Mouse (Mus musculus): ENCODE results near the gene Nol12.
A peak's percentile ranks its signal among the peaks of the same experiment; 100 is the strongest.

The Nol12 gene

DNA sequence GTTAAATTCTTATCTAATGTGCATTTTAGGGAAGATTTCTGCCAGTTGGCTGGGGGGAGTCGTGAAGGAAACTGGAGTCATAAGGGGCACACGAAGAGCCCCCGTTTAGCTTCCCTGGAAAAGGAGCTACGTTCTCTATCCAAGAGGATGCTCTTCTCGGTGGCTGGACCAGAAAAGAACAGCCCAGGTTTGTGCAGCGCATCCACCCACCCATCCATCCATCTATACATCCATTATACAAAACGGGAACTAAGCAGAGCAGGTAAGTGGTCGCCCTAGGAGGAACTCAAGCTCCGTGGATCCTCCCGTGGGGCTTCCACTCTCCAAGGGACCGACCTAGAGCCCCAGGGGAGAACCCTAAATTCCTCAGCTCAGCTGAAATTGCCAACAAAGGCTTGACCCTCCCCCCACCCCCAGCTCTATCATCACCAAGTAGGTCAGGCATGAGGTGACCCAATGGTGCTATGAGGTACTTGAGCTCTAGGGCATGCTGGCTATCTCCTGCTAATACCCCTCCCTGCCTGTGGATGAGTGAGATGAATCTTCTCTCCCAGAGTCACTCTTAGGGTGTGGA lies 13.5 kb downstream of the Nol12 start:
- DNase-seq (ENCODE audit: low read depth, low spot score) = no peak

DNA sequence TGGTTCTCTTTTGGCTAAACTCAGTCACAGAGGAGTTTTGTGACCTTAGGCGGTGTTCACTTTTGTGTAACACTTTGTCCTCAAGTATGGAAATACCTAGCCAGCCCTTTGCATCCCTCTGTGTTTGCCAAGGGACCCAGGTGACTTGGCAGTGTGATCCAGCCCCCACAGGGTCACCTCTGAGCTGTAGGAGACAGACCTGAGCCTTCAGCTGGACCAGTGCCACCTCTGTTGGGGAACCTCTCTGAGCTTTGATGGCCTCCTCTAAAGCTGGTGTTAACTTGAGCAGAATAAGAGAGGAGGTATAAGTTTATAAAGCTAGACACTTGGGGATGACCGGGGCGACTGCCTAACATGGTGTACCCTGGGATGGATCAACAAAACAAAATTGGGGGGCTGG lies 14.2 kb downstream of the Nol12 start:
- DNase-seq (ENCODE audit: low read depth, low spot score) = no peak

DNA sequence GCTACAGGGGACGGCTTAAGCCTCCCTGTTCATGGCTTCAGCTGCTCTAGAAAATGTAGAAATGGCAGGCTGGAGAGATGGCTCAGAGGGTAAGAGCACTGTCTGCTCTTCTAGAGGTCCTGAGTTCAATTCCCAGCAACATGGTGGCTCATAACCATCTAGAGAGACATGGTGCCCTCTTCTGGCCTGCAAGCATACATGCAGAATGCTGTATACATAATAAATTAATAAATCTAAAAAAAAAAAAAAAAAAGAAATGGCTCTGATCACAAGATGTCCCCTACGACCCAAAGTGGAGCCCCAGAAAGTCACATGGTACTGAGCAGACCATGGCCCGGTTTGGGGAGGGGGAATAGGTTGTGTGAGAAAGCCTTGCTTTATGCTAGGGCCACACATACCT lies 20.9 kb downstream of the Nol12 start:
- DNase-seq (ENCODE audit: low read depth, low spot score) = no peak

DNA sequence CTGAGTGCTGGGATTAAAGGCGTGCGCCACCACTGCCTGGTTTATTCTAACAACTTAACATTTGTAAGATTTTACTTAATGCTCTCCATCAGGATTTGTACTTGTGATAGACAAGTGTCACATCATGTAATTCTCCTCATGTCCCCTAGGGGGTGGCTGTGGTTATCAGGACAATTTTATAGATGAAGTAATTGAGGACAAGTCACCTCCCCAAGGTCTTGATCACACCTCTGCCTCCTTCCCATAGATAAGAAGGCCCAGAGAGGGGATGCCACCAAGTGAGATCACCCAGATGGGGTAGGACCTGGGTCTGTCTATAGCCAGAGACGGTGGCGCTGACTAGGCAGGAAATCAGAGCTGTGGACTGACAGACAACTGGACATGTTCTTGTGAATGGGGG lies 21.6 kb downstream of the Nol12 start:
- DNase-seq (ENCODE audit: low read depth, low spot score) = peak; percentile 39

DNA sequence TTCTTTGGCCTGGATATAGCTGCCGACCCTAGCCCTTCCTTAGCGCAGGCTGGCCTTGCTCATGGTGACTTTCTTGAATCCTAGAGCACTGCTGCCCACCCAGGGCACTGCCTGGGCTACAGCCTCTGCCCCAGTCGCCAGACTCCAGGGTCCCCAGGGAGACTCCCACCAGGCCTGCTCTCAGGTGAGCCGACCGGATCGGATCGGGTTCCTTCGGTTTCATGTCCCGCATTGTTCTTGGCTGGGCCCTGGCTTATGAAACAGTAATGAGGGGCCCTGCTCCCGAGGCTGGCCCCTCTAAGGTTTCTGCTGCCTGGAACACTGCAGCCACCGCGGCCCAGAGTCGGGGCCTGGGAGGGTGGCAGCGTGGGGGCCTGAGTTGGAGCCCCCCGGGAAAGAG lies 22.3 kb downstream of the Nol12 start:
- DNase-seq (ENCODE audit: low read depth, low spot score) = no peak

DNA sequence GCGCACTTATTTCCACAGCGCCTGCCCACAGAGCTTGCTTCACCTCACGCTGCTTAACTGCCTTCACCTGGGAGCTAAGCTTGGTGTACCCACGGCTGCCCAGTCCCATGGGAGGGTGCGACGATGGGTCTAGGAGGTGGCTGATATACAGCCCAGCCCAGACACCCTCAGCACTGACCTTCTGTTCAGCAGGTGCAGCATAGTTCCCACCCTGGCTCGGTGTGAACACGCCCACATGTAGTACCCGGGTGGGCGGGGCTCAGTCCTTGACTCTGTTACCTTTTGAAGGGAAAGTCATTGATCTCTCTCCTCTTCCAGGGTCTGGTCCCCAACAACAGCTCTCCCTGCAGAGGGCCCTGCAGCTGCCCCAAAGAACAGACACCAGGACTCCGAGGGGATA lies 24.8 kb downstream of the Nol12 start:
- no peak for DNase-seq (ENCODE audit: low read depth, low spot score)

DNA sequence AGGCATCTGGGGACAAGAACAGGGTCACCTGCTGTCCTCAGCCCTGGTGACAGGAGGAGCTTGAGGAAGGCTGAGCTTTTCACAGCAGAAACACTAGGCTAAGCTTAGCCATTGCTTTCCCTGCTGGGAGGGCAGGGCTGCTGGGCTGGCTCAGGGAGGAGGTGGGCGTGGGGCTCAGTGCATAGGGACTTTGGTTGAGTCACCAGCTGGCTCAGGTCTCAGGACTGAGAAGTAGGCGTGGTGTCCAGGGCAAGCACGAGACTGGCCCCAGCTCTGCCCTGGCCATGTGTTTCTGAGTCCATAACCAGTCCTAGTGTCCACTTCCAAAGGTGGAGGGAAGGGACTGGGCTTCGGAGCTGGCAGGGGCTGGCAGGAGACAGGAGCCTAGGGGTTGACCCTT lies 25.4 kb downstream of the Nol12 start:
- DNase-seq (ENCODE audit: low read depth, low spot score) = peak; percentile 94

DNA sequence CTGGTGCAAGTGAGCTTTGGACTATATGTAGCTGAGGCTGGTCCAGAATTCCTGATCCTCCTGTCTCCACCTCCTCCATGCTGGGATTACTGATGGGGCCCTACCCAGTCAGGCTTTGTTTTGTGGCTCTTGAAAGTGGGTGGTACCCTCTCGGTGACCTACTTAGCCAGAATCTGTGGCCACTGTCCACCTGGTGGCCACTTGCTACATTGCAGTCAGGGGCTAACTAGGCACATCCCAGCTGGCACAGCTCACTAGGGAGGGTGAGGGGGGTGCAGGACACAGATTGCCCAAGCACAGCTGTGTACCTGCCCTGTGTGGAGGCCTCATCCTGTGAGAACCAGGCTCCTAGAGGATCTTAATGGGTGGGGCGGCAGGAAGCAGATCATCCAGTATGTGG lies 28.2 kb downstream of the Nol12 start:
- peak; percentile 87 for DNase-seq (ENCODE audit: low read depth, low spot score)

DNA sequence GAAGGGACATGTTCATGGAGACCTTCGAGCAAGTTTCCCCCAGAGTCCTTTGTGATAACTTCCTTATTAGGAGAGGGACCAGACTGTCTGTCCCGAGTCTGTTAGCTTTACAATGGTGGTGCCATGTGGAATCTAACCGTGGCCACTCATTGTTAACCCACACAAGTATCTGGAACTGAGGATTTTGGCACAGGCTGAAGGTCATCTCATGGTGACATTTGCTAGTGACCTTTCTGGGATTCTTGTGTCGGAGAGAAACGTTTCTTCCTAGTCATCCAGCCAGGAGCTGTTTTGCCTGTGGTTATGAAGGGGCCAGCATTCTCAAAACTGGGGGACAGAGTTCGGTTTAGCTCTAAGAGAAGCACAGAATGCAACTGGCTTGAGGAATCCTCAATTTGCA lies 36.9 kb downstream of the Nol12 start:
- no peak for DNase-seq (ENCODE audit: low read depth, low spot score)

DNA sequence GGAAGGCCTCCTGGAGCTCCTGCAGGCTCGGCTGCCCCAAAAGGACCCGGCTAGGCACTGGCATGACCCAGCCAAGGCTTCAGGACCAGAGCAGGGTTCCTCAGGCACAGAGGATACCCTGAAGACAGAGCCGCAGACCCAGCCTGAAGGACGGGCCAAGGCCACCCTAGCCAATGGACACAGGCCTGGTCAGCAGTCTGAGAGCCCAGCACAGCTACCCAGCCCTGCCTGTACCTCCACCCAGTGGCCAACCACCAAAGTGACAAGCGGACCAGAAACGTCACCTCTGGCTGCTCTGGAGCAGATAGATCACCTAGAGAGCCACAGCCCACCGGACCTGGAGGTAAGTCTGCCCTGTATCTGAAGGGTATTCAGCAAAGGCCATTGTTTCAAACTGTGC lies 39.2 kb downstream of the Nol12 start:
- DNase-seq (ENCODE audit: low read depth, low spot score) = no peak

DNA sequence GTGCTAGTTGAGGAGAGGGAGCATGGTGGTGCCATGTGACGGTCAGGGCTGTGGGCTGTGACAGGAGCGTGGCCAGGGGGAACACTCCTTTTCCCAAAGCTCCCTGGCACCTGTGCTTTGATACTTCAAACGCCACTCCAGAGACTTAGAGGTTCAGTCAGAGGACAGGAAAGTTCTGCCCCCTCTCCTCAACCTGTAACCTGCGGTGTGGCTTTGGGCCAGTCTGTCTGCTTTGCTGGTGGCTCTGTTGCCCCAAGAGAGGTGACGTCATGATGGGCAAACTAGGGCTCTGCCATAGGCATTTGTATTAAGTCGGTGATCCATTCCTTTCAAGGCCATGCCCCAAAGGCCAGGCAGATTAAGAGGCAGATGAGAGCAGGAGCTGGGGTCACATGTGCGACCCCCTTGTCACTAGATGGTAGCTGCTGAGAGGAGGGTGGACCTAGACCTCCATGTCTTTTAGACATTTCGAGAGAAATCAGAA lies 43.0 kb downstream of the Nol12 start:
- DNase-seq (ENCODE audit: low read depth, low spot score) = no peak

DNA sequence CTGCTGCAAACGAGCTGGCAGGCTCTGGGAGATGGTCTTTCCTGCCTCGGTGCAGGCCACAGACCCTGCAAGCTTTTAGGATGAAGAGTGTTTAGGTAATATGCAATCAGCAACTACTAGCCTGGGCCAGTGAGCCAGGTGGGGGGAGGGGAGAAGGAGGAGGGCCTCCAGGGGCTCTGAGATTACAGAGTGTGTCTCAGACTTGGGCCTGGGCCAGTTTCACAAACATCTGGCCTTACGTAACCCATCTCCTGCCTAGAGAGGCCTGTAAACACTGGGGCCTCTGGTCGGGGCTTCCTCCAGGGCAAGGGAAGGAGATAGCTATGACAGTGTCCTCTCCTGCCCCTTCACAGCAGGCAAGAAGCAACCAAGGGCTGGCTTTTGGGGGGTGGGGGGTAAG lies 44.1 kb downstream of the Nol12 start:
- peak; percentile 96 for DNase-seq (ENCODE audit: low read depth, low spot score)

DNA sequence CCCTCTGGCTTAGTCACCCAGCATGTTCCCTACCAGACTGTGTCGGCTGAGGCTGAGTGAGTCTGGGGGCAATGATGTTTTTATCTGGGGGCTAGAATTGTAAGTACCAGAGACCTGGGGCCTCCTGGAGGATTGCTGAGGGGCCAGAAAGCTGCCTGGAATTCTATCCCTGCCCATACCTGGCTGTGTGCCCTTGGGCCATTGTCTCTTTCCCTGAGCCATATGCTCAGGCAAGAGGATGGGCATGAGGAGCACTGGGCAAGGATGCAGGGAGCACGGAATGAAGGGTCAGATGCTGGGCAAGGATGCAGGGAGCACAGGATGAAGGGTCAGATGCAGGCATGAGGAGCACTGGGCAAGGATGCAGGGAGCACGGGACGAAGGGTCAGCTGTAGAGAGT lies 45.4 kb downstream of the Nol12 start:
- DNase-seq (ENCODE audit: low read depth, low spot score) = no peak

DNA sequence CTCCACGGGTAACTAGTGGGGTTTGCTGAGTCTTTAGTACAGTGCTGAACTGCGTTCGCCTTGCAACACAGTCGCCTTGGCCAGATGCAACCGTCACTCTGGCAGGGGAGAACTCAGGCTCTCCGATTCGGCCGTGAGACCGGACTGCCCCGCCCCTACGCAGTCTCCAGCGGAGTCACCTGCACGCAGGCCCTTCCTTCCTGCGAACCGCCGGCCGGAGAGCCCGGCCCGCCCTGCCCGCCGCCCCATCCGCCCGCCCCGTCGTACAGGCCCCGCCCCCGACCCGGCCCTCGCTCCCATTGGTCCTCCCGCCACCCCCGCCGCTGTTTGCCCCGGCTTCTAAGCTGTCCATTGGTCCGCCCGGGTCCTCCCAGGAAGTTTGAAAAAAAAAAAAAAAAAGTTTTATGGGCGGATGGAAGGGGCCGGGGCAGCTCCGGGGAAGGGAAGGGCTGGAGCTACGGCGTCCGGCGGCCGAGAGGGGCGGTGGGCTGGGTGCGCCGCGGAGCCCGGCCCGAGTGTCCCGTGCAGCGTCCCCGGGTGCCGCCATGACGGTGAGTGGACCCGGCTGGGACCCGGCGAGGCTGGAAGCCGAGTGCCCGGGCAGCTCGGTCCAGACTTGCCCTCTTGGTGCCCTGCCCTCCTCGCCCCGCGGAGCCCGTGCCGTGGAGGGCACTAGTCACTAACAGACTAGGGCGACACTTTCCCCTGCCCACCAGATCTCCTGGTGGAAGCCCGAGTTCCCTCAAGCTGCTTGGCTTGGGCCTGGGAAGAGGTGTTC lies 48.1 kb downstream of the Nol12 start:
- DNase-seq (ENCODE audit: low read depth, low spot score) = peak; percentile 87

DNA sequence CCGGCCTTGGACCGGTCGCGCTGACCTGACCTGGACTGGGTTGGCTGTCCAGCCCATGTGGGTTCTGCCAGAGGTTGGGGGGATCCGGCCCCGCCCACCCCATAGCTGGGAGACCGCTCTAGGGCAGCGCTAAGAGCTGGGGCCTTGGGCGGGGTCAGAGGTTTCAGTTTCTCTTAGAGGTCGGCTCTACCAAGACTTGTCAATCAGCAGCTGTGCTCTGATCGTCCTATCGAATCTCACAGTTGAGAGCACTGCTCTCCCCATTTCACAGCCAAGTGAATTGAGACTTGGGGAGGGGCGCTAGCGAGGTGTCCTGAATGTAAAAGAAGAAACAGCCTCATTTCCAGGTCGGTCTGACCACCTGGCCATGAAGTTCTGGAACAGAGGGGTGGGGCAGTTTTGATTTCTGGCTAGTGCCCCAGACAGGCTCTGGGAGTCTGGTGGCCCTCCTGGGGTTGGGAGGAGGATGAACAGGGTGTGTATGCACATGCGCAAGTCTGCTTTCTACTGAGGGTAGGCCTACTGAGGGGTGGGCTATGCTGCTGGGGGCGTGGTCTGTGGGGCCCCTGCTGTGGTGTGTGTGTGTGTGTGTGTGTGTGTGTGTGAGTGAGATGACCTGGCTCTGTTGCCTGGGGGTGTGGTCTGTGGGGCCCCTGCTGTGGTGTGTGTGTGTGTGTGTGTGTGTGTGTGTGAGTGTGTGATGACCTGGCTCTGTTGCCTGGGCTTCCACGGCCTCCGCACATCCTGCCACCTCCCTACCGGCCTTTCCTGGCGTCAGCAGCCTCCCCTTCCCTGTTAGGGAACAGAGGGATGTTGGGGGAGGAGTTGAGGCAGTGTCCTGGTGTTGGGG lies 48.9 kb downstream of the Nol12 start:
- DNase-seq (ENCODE audit: low read depth, low spot score) = peak; percentile 89

DNA sequence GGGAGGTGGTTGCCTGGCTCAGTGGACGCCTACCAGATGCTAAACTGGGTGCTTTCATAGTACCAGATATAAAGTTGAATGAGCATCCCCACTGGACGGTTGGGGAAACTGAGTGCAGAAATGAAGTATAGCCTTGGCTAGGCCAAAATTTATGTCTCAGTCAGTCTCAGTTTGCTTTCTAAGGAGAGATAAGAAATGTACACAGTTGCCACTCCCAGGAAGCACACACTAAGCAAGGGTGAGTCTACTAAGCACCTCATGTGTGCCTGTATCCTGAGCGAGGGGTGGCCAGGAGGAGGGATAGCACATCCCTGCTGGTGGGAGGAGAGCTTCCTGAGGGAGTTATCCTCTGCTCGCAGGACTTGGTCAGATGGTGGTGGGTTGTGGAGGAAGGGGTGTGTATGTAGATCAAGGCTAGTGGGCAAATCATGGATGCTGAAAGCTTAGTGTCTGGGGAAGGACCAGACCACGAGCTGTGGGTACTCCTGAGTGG lies 49.6 kb downstream of the Nol12 start:
- no peak for DNase-seq (ENCODE audit: low read depth, low spot score)

DNA sequence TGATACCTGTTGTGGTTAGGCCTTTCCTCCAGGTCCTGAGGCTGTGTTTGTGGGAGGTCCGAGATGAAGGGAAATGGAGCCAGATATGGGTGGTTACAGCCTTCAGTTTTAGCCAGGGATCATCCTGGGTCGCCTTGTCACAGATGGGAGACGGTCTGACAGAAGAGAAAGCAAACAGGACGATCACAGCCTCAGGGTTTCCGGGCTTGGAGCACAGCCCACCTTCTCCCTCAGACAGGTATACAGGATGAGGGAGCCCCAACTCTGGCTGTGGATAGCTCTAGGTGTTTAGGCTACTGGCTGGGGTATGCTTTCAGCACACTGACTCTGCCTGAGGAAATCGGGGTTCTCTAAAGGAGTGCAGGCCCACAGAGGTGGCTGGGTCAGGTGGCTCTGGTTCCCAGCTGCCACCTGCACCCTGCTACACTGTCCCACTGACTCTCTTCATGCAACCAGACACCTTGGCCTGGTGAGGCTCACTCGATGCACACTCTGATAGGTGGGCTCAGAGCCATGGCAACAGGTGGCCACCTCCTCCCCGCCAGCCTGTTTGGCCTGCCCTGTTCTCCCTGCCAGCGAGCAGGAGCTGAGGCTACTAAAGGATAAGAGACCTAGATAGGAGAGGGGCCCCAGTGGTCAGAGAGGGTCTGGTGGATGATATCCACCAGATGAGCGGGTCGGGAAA lies 51.9 kb downstream of the Nol12 start:
- no peak for DNase-seq (ENCODE audit: low read depth, low spot score)

DNA sequence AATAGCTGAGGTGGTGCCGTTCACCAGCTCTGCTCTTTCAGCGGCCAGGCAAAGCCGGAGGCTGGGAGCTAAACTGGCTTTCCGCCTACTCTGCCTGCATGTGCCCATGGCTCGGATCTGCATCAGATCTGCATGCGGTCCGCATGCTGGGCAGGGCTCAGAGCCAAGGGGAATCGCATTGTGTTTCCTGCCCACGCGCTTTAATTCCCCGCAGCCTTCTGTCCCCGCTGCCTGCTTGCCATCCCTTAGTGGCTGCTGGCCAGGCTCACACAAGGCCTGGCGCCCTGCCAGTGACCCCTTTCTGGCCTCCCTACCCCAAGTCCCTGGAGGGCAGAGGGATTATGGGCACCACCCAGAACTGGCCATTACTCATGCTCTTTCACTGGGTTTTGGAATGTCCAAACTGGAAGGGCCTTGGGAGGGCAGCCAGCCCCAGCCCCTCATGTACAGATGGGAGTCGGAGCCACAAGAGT lies 53.8 kb downstream of the Nol12 start:
- DNase-seq (ENCODE audit: low read depth, low spot score) = peak; percentile 93

DNA sequence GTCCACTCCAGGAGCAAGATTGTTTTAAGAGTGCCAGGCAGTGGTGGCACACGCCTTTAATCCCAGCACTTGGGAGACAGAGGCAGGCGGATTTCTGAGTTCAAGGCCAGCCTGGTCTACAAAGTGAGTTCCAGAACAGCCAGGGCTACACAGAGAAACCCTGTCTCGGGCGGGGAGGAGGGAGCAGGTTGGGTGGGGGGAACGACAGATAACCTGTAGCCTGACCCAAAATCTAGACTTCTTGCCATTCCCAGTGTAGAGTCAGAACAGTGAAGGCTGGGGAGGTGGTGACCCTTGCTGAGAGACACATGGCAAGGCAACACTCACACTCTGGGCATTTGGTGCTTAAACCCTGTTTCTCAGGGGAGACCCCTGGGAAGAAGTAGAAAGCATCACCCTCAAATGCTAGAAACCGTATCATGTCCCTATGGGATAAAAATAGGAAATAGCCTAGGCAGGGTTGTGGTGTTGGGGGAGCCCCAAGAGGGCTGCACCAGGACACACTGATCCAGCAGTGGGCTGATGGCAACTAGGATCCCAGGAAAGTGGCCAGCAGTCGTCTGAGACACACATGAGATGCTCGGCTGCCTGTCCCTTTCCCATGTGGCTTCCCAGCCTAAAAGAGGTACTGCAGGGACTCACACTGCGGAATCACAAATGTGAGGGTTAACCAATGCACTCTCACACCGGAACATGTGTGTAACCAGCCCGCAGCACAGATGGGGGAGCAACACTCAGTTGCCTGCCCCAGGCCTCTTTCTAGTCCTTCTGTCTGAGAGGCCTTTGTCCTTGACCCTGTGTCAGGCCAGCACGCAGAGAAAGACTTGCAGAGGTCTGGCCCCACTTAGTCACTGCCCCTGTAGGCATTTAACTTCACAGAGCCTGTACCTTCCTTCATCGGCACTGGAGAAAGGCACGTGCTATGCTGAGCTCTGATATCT lies 54.7 kb downstream of the Nol12 start:
- no peak for DNase-seq (ENCODE audit: low read depth, low spot score)

DNA sequence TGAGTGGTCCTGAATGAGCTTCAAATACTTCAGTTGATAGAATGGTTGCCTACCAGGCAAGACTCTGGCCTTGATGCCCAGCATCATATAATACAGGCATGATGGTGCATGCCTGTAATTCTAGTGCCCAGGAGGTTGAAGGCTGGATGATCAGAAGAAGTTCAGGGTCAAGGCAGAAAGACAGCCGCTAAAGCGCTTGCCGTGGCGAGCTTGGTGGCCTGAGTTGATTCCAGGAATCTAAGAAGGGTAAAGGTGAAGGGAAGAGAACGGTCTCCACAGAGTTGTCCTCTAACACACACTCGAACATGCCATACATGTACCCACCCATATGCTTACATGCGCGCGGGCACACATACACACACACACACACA lies 55.3 kb downstream of the Nol12 start:
- DNase-seq (ENCODE audit: low read depth, low spot score) = no peak

Measured in 3T3-L1 (cell line).